Mouse (Mus musculus) T-cell, adult 2 months (primary cell): ENCODE data around the gene Sgpl1.
"Not testable (repeated sequence)": the region's sequence is repeated elsewhere in the genome, so short reads cannot be mapped to it uniquely, and the experiment has no call there.

Experiments
- DNase-seq: peaks from one replicate; pipeline ENCODE4 v3.0.0; 2022; ENCODE audit warnings: low spot score

Sgpl1 gene

GRCm38 (mm10) chr10:61155611-61156010 lies 8.1 kb upstream of the Sgpl1 start:
- no peak for DNase-seq

GRCm38 (mm10) chr10:61152131-61152530 lies 4.6 kb upstream of the Sgpl1 start:
- no peak for DNase-seq

- no peak for DNase-seq
These were observed 3.1 kb upstream of the Sgpl1 start for GRCm38 (mm10) chr10:61150616-61151015.

GRCm38 (mm10) chr10:61149476-61149875 lies 2.0 kb upstream of the Sgpl1 start:
- DNase-seq, result no peak

GRCm38 (mm10) chr10:61146807-61147156 lies 721 bp downstream of the Sgpl1 start:
- DNase-seq, result peak; percentile 27

- DNase-seq, result peak; percentile 59
These were observed 1.2 kb downstream of the Sgpl1 start for GRCm38 (mm10) chr10:61146119-61146806.

GRCm38 (mm10) chr10:61145766-61146118 lies 1.8 kb downstream of the Sgpl1 start:
- no peak for DNase-seq

GRCm38 (mm10) chr10:61143343-61143742 lies 4.2 kb downstream of the Sgpl1 start:
- DNase-seq, result no peak

GRCm38 (mm10) chr10:61137567-61137966 lies 9.9 kb downstream of the Sgpl1 start:
- no peak for DNase-seq

- no peak for DNase-seq
These were observed 12.2 kb downstream of the Sgpl1 start for GRCm38 (mm10) chr10:61135226-61135839.

GRCm38 (mm10) chr10:61134041-61134440 lies 13.5 kb downstream of the Sgpl1 start:
- no peak for DNase-seq

- no peak for DNase-seq
These were observed 16.5 kb downstream of the Sgpl1 start for GRCm38 (mm10) chr10:61130959-61131358.

GRCm38 (mm10) chr10:61128701-61129365 lies 18.7 kb downstream of the Sgpl1 start:
- DNase-seq, result no peak

GRCm38 (mm10) chr10:61124462-61124861 lies 23.0 kb downstream of the Sgpl1 start:
- no peak for DNase-seq

- DNase-seq, result no peak
These were observed 24.1 kb downstream of the Sgpl1 start for GRCm38 (mm10) chr10:61123276-61123913.

- DNase-seq, result not testable (repeated sequence)
These were observed 25.8 kb downstream of the Sgpl1 start for GRCm38 (mm10) chr10:61121732-61122131.

- DNase-seq, result no peak
These were observed 33.2 kb downstream of the Sgpl1 start for GRCm38 (mm10) chr10:61114246-61114720.

GRCm38 (mm10) chr10:61103564-61104114 lies 43.9 kb downstream of the Sgpl1 start:
- no peak for DNase-seq

- no peak for DNase-seq
These were observed 55.6 kb downstream of the Sgpl1 start for GRCm38 (mm10) chr10:61091866-61092265.

- no peak for DNase-seq
These were observed 58.0 kb downstream of the Sgpl1 start, which contains the start of gene Pcbd1 for GRCm38 (mm10) chr10:61089170-61090142. Gene Pcbd1, plus strand, starts transcription at chr10:61089331.

GRCm38 (mm10) chr10:61088468-61088867 lies 59.0 kb downstream of the Sgpl1 start:
- DNase-seq, result no peak
